Comparison of ENCODE assay signal across 8 mouse cellular contexts in the genomic region with DNA sequence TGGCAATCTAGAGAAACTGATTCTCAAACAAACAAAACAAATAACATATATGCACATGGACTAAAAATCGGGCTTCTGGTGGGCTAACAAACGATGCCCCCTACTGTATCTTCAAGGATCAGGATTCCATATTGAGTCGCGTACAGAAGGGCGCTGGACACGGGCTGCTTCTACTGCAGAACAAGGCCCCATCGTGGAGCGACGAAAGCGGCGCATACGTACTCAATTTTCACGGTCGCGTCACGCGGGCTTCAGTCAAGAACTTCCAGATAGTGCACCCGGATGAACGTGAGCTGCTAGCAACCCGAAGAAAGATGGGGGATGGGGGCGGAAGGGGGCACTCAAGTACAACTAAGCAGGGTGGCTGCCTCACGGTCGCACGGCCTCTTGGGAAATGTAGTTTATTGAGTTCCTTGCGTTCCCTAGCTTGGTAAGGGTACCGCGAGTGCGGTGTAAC. TPM values are rescaled to one million over a fixed set of nuclear protein-coding genes. Genes with fewer than 3 reads are reported as not detected.
DNase-seq lines count a peak whose midpoint lies in the region; ATAC-seq and TF ChIP-seq lines count a peak whose summit lies in the region.

No protein-coding gene starts in this region.

- WGBS in embryonic facial prominence, embryonic 15.5 days: under 1% methylated on average over 28 of the region's 28 CpGs
- under 1% methylated on average over 28 of the region's 28 CpGs for WGBS in heart, embryonic 13.5 days
- WGBS in kidney, postnatal 0 days: under 1% methylated on average over 28 of the region's 28 CpGs
- under 1% methylated on average over 28 of the region's 28 CpGs for WGBS in liver, embryonic 11.5 days

- H3K36me3 ChIP-seq in embryonic facial prominence, embryonic 15.5 days: peaks cover 7% of the 10 kb centered on the region; the same call in 1 of the 2 replicates
- peaks cover 23% of the 10 kb centered on the region for H3K36me3 ChIP-seq in heart, embryonic 13.5 days
- 0 out of 2 replicates have a peak, but pooled peaks cover 8% of the 10 kb centered on the region for H3K36me3 ChIP-seq in kidney, postnatal 0 days (ENCODE audit: insufficient read depth, low read length)
- H3K36me3 ChIP-seq in liver, embryonic 11.5 days (ENCODE audit: control insufficient read depth, insufficient read depth, low read length): peaks cover 9% of the 10 kb centered on the region; the same call in 1 of the 2 replicates
- peaks cover 30% of the 10 kb centered on the region for H3K36me3 ChIP-seq in myocyte (ENCODE audit: control insufficient read depth, insufficient read depth)

- peaks cover 36% of the 10 kb centered on the region for H3K4me1 ChIP-seq in embryonic facial prominence, embryonic 15.5 days
- H3K4me1 ChIP-seq in heart, embryonic 13.5 days: peaks cover 43% of the 10 kb centered on the region
- H3K4me1 ChIP-seq in kidney, postnatal 0 days (replicated peaks; ENCODE audit: insufficient read depth, low read length): peaks cover 27% of the 10 kb centered on the region
- H3K4me1 ChIP-seq in liver, embryonic 11.5 days (replicated peaks; ENCODE audit: control insufficient read depth, insufficient read depth, low read length): peaks cover 40% of the 10 kb centered on the region

- no peaks in the 10 kb centered on the region for H3K27me3 ChIP-seq in embryonic facial prominence, embryonic 15.5 days
- H3K27me3 ChIP-seq in heart, embryonic 13.5 days (replicated peaks): no peaks in the 10 kb centered on the region
- H3K27me3 ChIP-seq in kidney, postnatal 0 days (ENCODE audit: insufficient read depth, low read length): no peaks in the 10 kb centered on the region
- no peaks in the 10 kb centered on the region for H3K27me3 ChIP-seq in liver, embryonic 11.5 days (replicated peaks; ENCODE audit: control insufficient read depth, insufficient read depth, low read length)
- H3K27me3 ChIP-seq in myocyte (ENCODE audit: control insufficient read depth, insufficient read depth, insufficient read length): no peaks in the 10 kb centered on the region

- peak overlapping the region; percentile 92 for H3K27ac ChIP-seq in embryonic facial prominence, embryonic 15.5 days (replicated peaks)
- H3K27ac ChIP-seq in heart, embryonic 13.5 days (replicated peaks): peak overlapping the region; percentile 89
- H3K27ac ChIP-seq in kidney, postnatal 0 days: peak overlapping the region; percentile 88
- peak overlapping the region; percentile 23 for H3K27ac ChIP-seq in liver, embryonic 11.5 days (ENCODE audit: low read depth, low read length)

- no peak overlapping the region for H3ac ChIP-seq in myocyte (ENCODE audit: control insufficient read depth, insufficient read length)

- peak; percentile 47 for TF ChIP-seq CTCF in kidney, postnatal 0 days (IDR thresholded peaks at IDR 0.05; ENCODE audit: low read depth)

- H3K9me3 ChIP-seq in embryonic facial prominence, embryonic 15.5 days (replicated peaks): no peaks in the 10 kb centered on the region
- H3K9me3 ChIP-seq in heart, embryonic 13.5 days: no peaks in the 10 kb centered on the region
- no peaks in the 10 kb centered on the region for H3K9me3 ChIP-seq in kidney, postnatal 0 days (replicated peaks; ENCODE audit: low read length)
- H3K9me3 ChIP-seq in liver, embryonic 11.5 days (ENCODE audit: control insufficient read depth, low read length): no peaks in the 10 kb centered on the region

- H3K4me3 ChIP-seq in embryonic facial prominence, embryonic 15.5 days (replicated peaks): peak overlapping the region; percentile 51
- H3K4me3 ChIP-seq in heart, embryonic 13.5 days: peak overlapping the region; percentile 92
- H3K4me3 ChIP-seq in kidney, postnatal 0 days (replicated peaks; ENCODE audit: low read depth, low read length): peak overlapping the region; percentile 53
- peak overlapping the region; percentile 87 for H3K4me3 ChIP-seq in liver, embryonic 11.5 days (ENCODE audit: low read depth, low read length)
- peak overlapping the region; percentile 100 for H3K4me3 ChIP-seq in myocyte

- ATAC-seq in embryonic facial prominence, embryonic 15.5 days (ENCODE audit: insufficient number of reproducible peaks, low FRiP score, low TSS enrichment, low read depth): peak; percentile 79
- ATAC-seq in heart, embryonic 13.5 days (ENCODE audit: extremely low read depth, insufficient number of reproducible peaks, low FRiP score, low TSS enrichment): peak; percentile 14; the same call in 1 of the 2 replicates
- peak; percentile 38 for ATAC-seq in kidney, postnatal 0 days (replicated peaks; ENCODE audit: low FRiP score, low read depth)
- ATAC-seq in liver, embryonic 11.5 days (replicated peaks; ENCODE audit: low FRiP score): peak; percentile 38

- DNase-seq in 416B (ENCODE audit: low read depth): peak; percentile 92
- DNase-seq in adrenal gland, postnatal 4 days (ENCODE audit: low spot score in 2 of 2): peak; percentile 46 to 72
- DNase-seq in kidney, postnatal 0 days (ENCODE audit: low spot score): peak; percentile 94
- DNase-seq in liver, embryonic 11.5 days (ENCODE audit: low spot score): peak; percentile 84
- peak; percentile 82 to 88 for DNase-seq in spleen, postnatal 4 days (ENCODE audit: low spot score in 2 of 2)

- peak overlapping the region; percentile 39 for H3K9ac ChIP-seq in embryonic facial prominence, embryonic 15.5 days
- peak overlapping the region; percentile 88 for H3K9ac ChIP-seq in heart, embryonic 13.5 days
- peak overlapping the region; percentile 62 for H3K9ac ChIP-seq in kidney, postnatal 0 days (ENCODE audit: low read depth, low read length)
- H3K9ac ChIP-seq in liver, embryonic 11.5 days (ENCODE audit: low read depth, low read length): peak overlapping the region; percentile 64

- H3K4me2 ChIP-seq in embryonic facial prominence, embryonic 15.5 days (replicated peaks): peak overlapping the region; percentile 52
- H3K4me2 ChIP-seq in heart, embryonic 13.5 days: peak overlapping the region; percentile 91
- H3K4me2 ChIP-seq in kidney, postnatal 0 days (ENCODE audit: low read length): peak overlapping the region; percentile 64
- peak overlapping the region; percentile 80 for H3K4me2 ChIP-seq in liver, embryonic 11.5 days
- H3K4me2 ChIP-seq in myocyte (ENCODE audit: low read depth): peak overlapping the region; percentile 83

- TF ChIP-seq POLR2A in myocyte (IDR thresholded peaks at IDR 0.05; ENCODE audit: insufficient read length, low read depth): peak; percentile 46

- peaks cover 28% of the 10 kb centered on the region for H3K79me2 ChIP-seq in myocyte (ENCODE audit: control insufficient read depth, insufficient read depth)

TF ChIP-seq in myocyte, 11 proteins besides CTCF, POLR2A, EP300 and RAD21:
- TF ChIP-seq MAX (IDR thresholded peaks at IDR 0.05; ENCODE audit: low read depth) (no peak), POLR2AphosphoS2 (IDR thresholded peaks at IDR 0.05; ENCODE audit: insufficient read length, low read depth) (peak; percentile 94)

RNA-seq across cellular contexts. Expression of gene Ppp1r15a, which starts 4.3 kb away (rescaled TPM):
- total RNA-seq in adrenal gland, postnatal 4 days (2021): 10 to 100 TPM; 36.9 to 45.1 TPM
- polyA plus RNA-seq in embryonic facial prominence, embryonic 15.5 days (2015; fragmentation: Nextera tagmentation; extraction: Ambion mirVana): 27.5 and 29.6 TPM in 2 replicates
- polyA plus RNA-seq in heart, embryonic 13.5 days (2015; fragmentation: Nextera tagmentation; extraction: Ambion mirVana): 38.5 and 49.6 TPM in 2 replicates
- 21.4 and 21.9 TPM in 2 replicates for polyA plus RNA-seq in kidney, postnatal 0 days (2015; fragmentation: Nextera tagmentation; extraction: Ambion mirVana)
- 61.6 and 62.0 TPM in 2 replicates for polyA plus RNA-seq in liver, embryonic 11.5 days (2014; fragmentation: Nextera tagmentation; extraction: Ambion mirVana)
- 306 TPM for polyA plus RNA-seq in myocyte (2012; fragmentation: generic; extraction: Trizol)

RNA-seq across cellular contexts. Expression of gene Plekha4, which starts 4.4 kb away (rescaled TPM):
- total RNA-seq in adrenal gland, postnatal 4 days (2021): 10 to 100 TPM; 12.5 to 17.5 TPM
- 7.5 and 7.6 TPM in 2 replicates for polyA plus RNA-seq in embryonic facial prominence, embryonic 15.5 days (2015; fragmentation: Nextera tagmentation; extraction: Ambion mirVana)
- polyA plus RNA-seq in heart, embryonic 13.5 days (2015; fragmentation: Nextera tagmentation; extraction: Ambion mirVana): 1.1 and 1.2 TPM in 2 replicates
- polyA plus RNA-seq in kidney, postnatal 0 days (2015; fragmentation: Nextera tagmentation; extraction: Ambion mirVana): 5.1 and 5.8 TPM in 2 replicates
- polyA plus RNA-seq in liver, embryonic 11.5 days (2014; fragmentation: Nextera tagmentation; extraction: Ambion mirVana): 0.64 and 0.89 TPM in 2 replicates
- 2.6 TPM for polyA plus RNA-seq in myocyte (2012; fragmentation: generic; extraction: Trizol)

RNA-seq across cellular contexts. Expression of gene Nucb1, which starts 11.6 kb away (rescaled TPM):
- total RNA-seq in adrenal gland, postnatal 4 days (2021): 100 to 1,000 TPM; 236 to 239 TPM
- 258 and 262 TPM in 2 replicates for polyA plus RNA-seq in embryonic facial prominence, embryonic 15.5 days (2015; fragmentation: Nextera tagmentation; extraction: Ambion mirVana)
- 175 and 177 TPM in 2 replicates for polyA plus RNA-seq in heart, embryonic 13.5 days (2015; fragmentation: Nextera tagmentation; extraction: Ambion mirVana)
- polyA plus RNA-seq in kidney, postnatal 0 days (2015; fragmentation: Nextera tagmentation; extraction: Ambion mirVana): 246 and 265 TPM in 2 replicates
- polyA plus RNA-seq in liver, embryonic 11.5 days (2014; fragmentation: Nextera tagmentation; extraction: Ambion mirVana): 149 and 153 TPM in 2 replicates
- polyA plus RNA-seq in myocyte (2012; fragmentation: generic; extraction: Trizol): 135 TPM

RNA-seq across cellular contexts. Expression of gene Hsd17b14, which starts 32.9 kb away (rescaled TPM):
- total RNA-seq in adrenal gland, postnatal 4 days (2021): 1 to 10 TPM; 1.3 to 1.8 TPM
- 2.1 and 3.3 TPM in 2 replicates for polyA plus RNA-seq in embryonic facial prominence, embryonic 15.5 days (2015; fragmentation: Nextera tagmentation; extraction: Ambion mirVana)
- polyA plus RNA-seq in heart, embryonic 13.5 days (2015; fragmentation: Nextera tagmentation; extraction: Ambion mirVana): 0.43 and 0.52 TPM in 2 replicates
- polyA plus RNA-seq in kidney, postnatal 0 days (2015; fragmentation: Nextera tagmentation; extraction: Ambion mirVana): 20.5 and 21.0 TPM in 2 replicates
- polyA plus RNA-seq in liver, embryonic 11.5 days (2014; fragmentation: Nextera tagmentation; extraction: Ambion mirVana): 2.8 and 5.4 TPM in 2 replicates
- 1.9 TPM for polyA plus RNA-seq in myocyte (2012; fragmentation: generic; extraction: Trizol)

RNA-seq across cellular contexts. Expression of gene Dhdh, which starts 33.2 kb away (rescaled TPM):
- total RNA-seq in adrenal gland, postnatal 4 days (2021): 10 to 100 TPM; 35.0 to 38.8 TPM
- 4.4 and 5.1 TPM in 2 replicates for polyA plus RNA-seq in embryonic facial prominence, embryonic 15.5 days (2015; fragmentation: Nextera tagmentation; extraction: Ambion mirVana)
- 3.9 TPM in 2 replicates for polyA plus RNA-seq in heart, embryonic 13.5 days (2015; fragmentation: Nextera tagmentation; extraction: Ambion mirVana)
- 1.8 TPM in 2 replicates for polyA plus RNA-seq in kidney, postnatal 0 days (2015; fragmentation: Nextera tagmentation; extraction: Ambion mirVana)
- 4.9 and 5.8 TPM in 2 replicates for polyA plus RNA-seq in liver, embryonic 11.5 days (2014; fragmentation: Nextera tagmentation; extraction: Ambion mirVana)
- 0.13 TPM for polyA plus RNA-seq in myocyte (2012; fragmentation: generic; extraction: Trizol)

Comparison
In these comparisons a context has a peak if more than half of its experiments do, and no peak if none do; other contexts are left out.
1. Peak in every context shown above with its lines: DNase-seq, ATAC-seq, H3K4me3 ChIP-seq and H3K27ac ChIP-seq.
2. ATAC-seq: peak in every context shown above with its lines; median percentile 79 in embryonic facial prominence, embryonic 15.5 days; 38 in kidney, postnatal 0 days; 38 in liver, embryonic 11.5 days; 14 in heart, embryonic 13.5 days.
3. H3K27ac ChIP-seq: peak in every context shown above with its lines; median percentile 92 in embryonic facial prominence, embryonic 15.5 days; 89 in heart, embryonic 13.5 days; 88 in kidney, postnatal 0 days; 23 in liver, embryonic 11.5 days.